Mouse (Mus musculus): Measurements from ENCODE around the gene Alcam.

- TF ChIP-seq CTCF (IDR thresholded peaks at IDR 0.05 in 2 of 3, conservative IDR thresholded peaks at IDR 0.05 in 1 of 3; ENCODE audit: control insufficient read depth in 1 of 3, insufficient read depth in 1 of 3, low read depth in 2 of 3, low read length in 3 of 3, poor library complexity in 1 of 3, severe bottlenecking in 1 of 3) (no peak), SMC3 (IDR thresholded peaks at IDR 0.05; ENCODE audit: low read depth, low read length) (no peak), GATA1 (IDR thresholded peaks at IDR 0.05; ENCODE audit: low read depth, low read length) (no peak), MAFK (IDR thresholded peaks at IDR 0.05; ENCODE audit: borderline replicate concordance, low read depth, low read length) (no peak), USF2 (IDR thresholded peaks at IDR 0.05; ENCODE audit: borderline replicate concordance in 1 of 2, insufficient read depth in 1 of 2, low read depth in 1 of 2, low read length in 2 of 2) (no peak), SIN3A (IDR thresholded peaks at IDR 0.05; ENCODE audit: low read length) (no peak), ZNF384 (IDR thresholded peaks at IDR 0.05; ENCODE audit: low read depth, low read length) (no peak), ELF1 (IDR thresholded peaks at IDR 0.05; ENCODE audit: low read depth, low read length) (no peak), HCFC1 (IDR thresholded peaks at IDR 0.05; ENCODE audit: low read depth, low read length) (no peak), POLR2A (IDR thresholded peaks at IDR 0.05; ENCODE audit: control insufficient read depth in 1 of 2, insufficient read depth in 1 of 2, low read depth in 1 of 2, low read length in 2 of 2, poor library complexity in 1 of 2) (no peak)
Measured at GRCm38 (mm10) chr16:52439600-52439999, 14.3 kb downstream of the Alcam start.
